Mouse (Mus musculus): Measurements from ENCODE around the gene Gdpd5. TPM values are rescaled to one million over a fixed set of nuclear protein-coding genes. Genes with fewer than 3 reads are reported as not detected.

Gene Gdpd5
- polyA plus RNA-seq, 1 experiment, result 3.7 TPM

- Histone ChIP-seq H3K4me1 (peaks cover 15% of the 10 kb centered on the region; the same call in 1 of the 2 replicates), H3K9me3 (no peaks in the 10 kb centered on the region), H3K36me3 (replicated peaks; ENCODE audit: low read length) (no peaks in the 10 kb centered on the region), H3K4me3 (replicated peaks) (no peak overlapping the region), H3K27me3 (replicated peaks) (peaks cover 82% of the 10 kb centered on the region)
- TF ChIP-seq FLI1 (IDR thresholded peaks at IDR 0.05; ENCODE audit: low read length) (no peak), GATA1 (IDR thresholded peaks at IDR 0.05; ENCODE audit: borderline replicate concordance, low read length) (no peak)
These were observed 20.2 kb downstream of the Gdpd5 start for GRCm38 (mm10) chr7:99401373-99401772.

- peaks cover 73% of the 10 kb centered on the region for H3K27me3 ChIP-seq (replicated peaks)
- TF ChIP-seq FLI1 (IDR thresholded peaks at IDR 0.05; ENCODE audit: low read length) (no peak), GATA1 (IDR thresholded peaks at IDR 0.05; ENCODE audit: borderline replicate concordance, low read length) (no peak)
- no peak overlapping the region for H3K4me3 ChIP-seq (replicated peaks)
- no peaks in the 10 kb centered on the region for H3K9me3 ChIP-seq
- H3K4me1 ChIP-seq, result peaks cover 21% of the 10 kb centered on the region
- no peaks in the 10 kb centered on the region for H3K36me3 ChIP-seq (replicated peaks; ENCODE audit: low read length)
These were observed 21.3 kb downstream of the Gdpd5 start for GRCm38 (mm10) chr7:99402477-99402876.

DNA sequence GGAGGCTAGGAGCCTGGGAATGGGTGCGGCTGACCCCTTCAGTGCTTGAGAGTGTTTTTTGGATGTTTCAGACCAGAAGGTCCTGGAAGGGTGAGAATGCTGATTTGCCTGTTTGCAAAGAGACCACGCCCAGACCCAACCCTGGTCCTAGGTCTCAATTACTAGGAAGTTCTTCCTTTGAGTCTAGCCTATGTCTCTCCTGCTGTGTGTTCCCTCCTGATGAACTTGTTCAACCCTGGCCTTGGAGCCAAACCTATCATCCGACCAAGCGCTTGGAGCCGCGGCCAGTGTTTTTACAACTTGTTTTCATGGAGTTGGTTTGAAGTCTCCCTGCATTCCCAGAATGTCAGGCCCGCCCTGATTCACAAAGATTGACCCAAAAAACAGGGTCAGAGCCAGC, 22.0 kb downstream of the Gdpd5 start:
- peaks cover 29% of the 10 kb centered on the region for H3K4me1 ChIP-seq

GRCm38 (mm10) chr7:99404031-99404735, 23.0 kb downstream of the Gdpd5 start:
- Histone ChIP-seq H3K9me3 (no peaks in the 10 kb centered on the region), H3K27me3 (replicated peaks) (peaks cover 60% of the 10 kb centered on the region), H3K4me1 (peaks cover 32% of the 10 kb centered on the region), H3K36me3 (replicated peaks; ENCODE audit: low read length) (no peaks in the 10 kb centered on the region), H3K4me3 (replicated peaks) (peak overlapping the region; percentile 26)
- no peak for TF ChIP-seq FLI1 (IDR thresholded peaks at IDR 0.05; ENCODE audit: low read length)
- no peak for TF ChIP-seq GATA1 (IDR thresholded peaks at IDR 0.05; ENCODE audit: borderline replicate concordance, low read length)

More for the DNA sequence above, 22.0 kb downstream of the Gdpd5 start:
- Histone ChIP-seq H3K9me3 (no peaks in the 10 kb centered on the region), H3K4me3 (replicated peaks) (no peak overlapping the region), H3K36me3 (replicated peaks; ENCODE audit: low read length) (no peaks in the 10 kb centered on the region), H3K27me3 (replicated peaks) (peaks cover 67% of the 10 kb centered on the region)
- TF ChIP-seq FLI1 (IDR thresholded peaks at IDR 0.05; ENCODE audit: low read length) (no peak), GATA1 (IDR thresholded peaks at IDR 0.05; ENCODE audit: borderline replicate concordance, low read length) (no peak)

- H3K4me1 ChIP-seq, result peaks cover 40% of the 10 kb centered on the region
- H3K9me3 ChIP-seq, result no peaks in the 10 kb centered on the region
- TF ChIP-seq FLI1 (IDR thresholded peaks at IDR 0.05; ENCODE audit: low read length) (no peak), GATA1 (IDR thresholded peaks at IDR 0.05; ENCODE audit: borderline replicate concordance, low read length) (no peak)
- no peaks in the 10 kb centered on the region for H3K36me3 ChIP-seq (replicated peaks; ENCODE audit: low read length)
- H3K27me3 ChIP-seq (replicated peaks), result peaks cover 56% of the 10 kb centered on the region
- peak overlapping the region; percentile 10 for H3K4me3 ChIP-seq (replicated peaks)
These were observed 24.4 kb downstream of the Gdpd5 start for GRCm38 (mm10) chr7:99405386-99406155.

GRCm38 (mm10) chr7:99407598-99407997, 26.4 kb downstream of the Gdpd5 start:
- Histone ChIP-seq H3K4me1 (peaks cover 37% of the 10 kb centered on the region), H3K4me3 (replicated peaks) (peak overlapping the region; percentile 54), H3K27me3 (replicated peaks) (peaks cover 49% of the 10 kb centered on the region), H3K36me3 (replicated peaks; ENCODE audit: low read length) (no peaks in the 10 kb centered on the region), H3K9me3 (peaks cover 2% of the 10 kb centered on the region; the same call in 1 of the 2 replicates)
- TF ChIP-seq FLI1 (IDR thresholded peaks at IDR 0.05; ENCODE audit: low read length) (no peak), GATA1 (IDR thresholded peaks at IDR 0.05; ENCODE audit: borderline replicate concordance, low read length) (no peak)

DNA sequence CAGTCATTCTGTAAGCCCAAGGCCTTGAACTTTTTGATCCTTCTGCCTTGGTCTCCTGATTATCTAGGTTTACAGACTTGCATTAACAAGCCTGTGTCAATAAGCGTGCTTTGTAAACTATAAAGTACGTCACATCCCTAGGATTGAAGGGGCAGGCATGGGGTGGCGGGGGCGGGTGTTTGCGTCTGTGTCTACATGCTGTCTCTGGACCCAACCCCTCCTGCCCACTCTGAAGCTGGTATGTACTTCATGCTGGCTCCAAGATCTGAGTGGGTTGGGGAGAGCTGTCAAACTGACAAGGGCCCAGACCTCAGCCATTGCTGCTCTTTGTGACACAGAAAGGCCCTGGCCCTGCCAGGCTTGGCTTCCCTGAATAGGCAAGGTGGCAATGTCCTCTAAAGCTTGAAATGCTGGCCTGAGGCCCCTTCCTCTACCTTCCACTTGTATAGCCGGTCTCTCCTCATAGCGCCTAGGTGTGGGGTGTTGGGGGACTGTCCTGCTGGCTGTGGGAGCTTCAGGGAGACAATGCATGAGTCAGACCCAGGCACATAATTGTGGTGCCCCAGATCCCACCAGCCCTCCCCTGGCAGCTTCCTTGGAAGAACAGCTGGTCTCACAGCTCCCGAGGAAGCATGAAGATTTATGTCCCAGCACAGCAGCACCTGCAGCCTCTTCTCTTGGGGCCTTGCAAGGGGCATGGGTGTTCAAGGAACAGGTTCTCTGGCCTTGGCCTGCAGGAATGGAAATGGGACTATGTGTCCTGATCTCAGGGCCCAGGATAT, 28.4 kb downstream of the Gdpd5 start:
- H3K4me3 ChIP-seq (replicated peaks), result no peak overlapping the region
- H3K9me3 ChIP-seq, result peaks cover 2% of the 10 kb centered on the region; the same call in 1 of the 2 replicates
- peaks cover 33% of the 10 kb centered on the region for H3K4me1 ChIP-seq
- H3K36me3 ChIP-seq (replicated peaks; ENCODE audit: low read length), result no peaks in the 10 kb centered on the region
- H3K27me3 ChIP-seq (replicated peaks), result peaks cover 43% of the 10 kb centered on the region
- TF ChIP-seq FLI1 (IDR thresholded peaks at IDR 0.05; ENCODE audit: low read length), result no peak
- no peak for TF ChIP-seq GATA1 (IDR thresholded peaks at IDR 0.05; ENCODE audit: borderline replicate concordance, low read length)

DNA sequence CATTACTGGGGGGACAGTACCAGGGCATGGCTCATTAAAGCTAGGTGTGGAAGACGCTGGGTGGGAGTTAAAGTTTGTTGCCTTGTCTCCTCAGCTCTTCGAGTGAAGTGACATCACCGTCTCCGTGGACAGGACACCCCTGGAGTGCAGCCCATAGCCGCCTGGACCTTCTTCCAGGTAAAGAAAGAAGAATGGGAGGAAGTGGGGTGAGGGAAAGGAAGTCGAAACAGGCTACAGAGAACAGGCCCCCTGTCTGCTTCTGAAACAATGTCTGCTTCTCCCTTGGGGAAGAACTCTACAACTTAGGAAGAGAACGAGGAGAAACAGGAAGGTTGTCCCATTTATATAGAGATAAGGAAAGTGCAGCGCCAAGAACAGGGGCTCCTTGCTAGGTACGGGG, 29.1 kb downstream of the Gdpd5 start:
- H3K4me3 ChIP-seq (replicated peaks), result no peak overlapping the region
- peaks cover 2% of the 10 kb centered on the region; the same call in 1 of the 2 replicates for H3K9me3 ChIP-seq
- TF ChIP-seq FLI1 (IDR thresholded peaks at IDR 0.05; ENCODE audit: low read length) (no peak), GATA1 (IDR thresholded peaks at IDR 0.05; ENCODE audit: borderline replicate concordance, low read length) (no peak)
- peaks cover 38% of the 10 kb centered on the region for H3K4me1 ChIP-seq
- peaks cover 41% of the 10 kb centered on the region for H3K27me3 ChIP-seq (replicated peaks)
- H3K36me3 ChIP-seq (replicated peaks; ENCODE audit: low read length), result no peaks in the 10 kb centered on the region

GRCm38 (mm10) chr7:99411047-99411779, 30.0 kb downstream of the Gdpd5 start:
- Histone ChIP-seq H3K4me3 (replicated peaks) (no peak overlapping the region), H3K27me3 (replicated peaks) (peaks cover 43% of the 10 kb centered on the region), H3K4me1 (peaks cover 35% of the 10 kb centered on the region), H3K9me3 (peaks cover 2% of the 10 kb centered on the region; the same call in 1 of the 2 replicates), H3K36me3 (replicated peaks; ENCODE audit: low read length) (no peaks in the 10 kb centered on the region)
- no peak for TF ChIP-seq FLI1 (IDR thresholded peaks at IDR 0.05; ENCODE audit: low read length)
- TF ChIP-seq GATA1 (IDR thresholded peaks at IDR 0.05; ENCODE audit: borderline replicate concordance, low read length), result no peak
